Mouse (Mus musculus): ENCODE measurements around the gene Cacna1s. TPM values are rescaled to one million over a fixed set of nuclear protein-coding genes. Genes with fewer than 3 reads are reported as not detected.

Cacna1s gene
- total RNA-seq, 2 experiments from 2014 or later: 6.0 to 9.7 TPM

Other genes with a start within 250 kb of the Cacna1s start
- 1 to 10 TPM in 1 of 2 experiments, under 1 TPM in 1; 0.25 to 5.5 TPM for gene Lad1, start 234.2 kb upstream of the Cacna1s start, total RNA-seq (2021)
- 1 to 10 TPM; 2.4 to 4.2 TPM for gene Tnnt2, start 216.4 kb upstream of the Cacna1s start, total RNA-seq (2021)
- gene Pkp1, start 133.5 kb upstream of the Cacna1s start, total RNA-seq (2021): not detected
- 1 to 10 TPM in 1 of 2 experiments, under 1 TPM in 1; 0.28 to 2.4 TPM for gene Igfn1, start 46.4 kb upstream of the Cacna1s start, total RNA-seq (2021)
- 10 to 100 TPM; 68.3 to 69.2 TPM for gene Tmem9, start 44.6 kb upstream of the Cacna1s start, total RNA-seq (2021)
- not detected for gene Ascl5, start 1.9 kb upstream of the Cacna1s start, total RNA-seq (2021)
- gene Kif21b, start 78.6 kb downstream of the Cacna1s start, total RNA-seq (2021): 1 to 10 TPM; 4.1 to 5.8 TPM
- gene Mroh3, start 160.1 kb downstream of the Cacna1s start, total RNA-seq (2021): not detected
- 1 to 10 TPM in 1 of 2 experiments, under 1 TPM in 1; 0.62 to 4.1 TPM for gene Inava, start 181.5 kb downstream of the Cacna1s start, total RNA-seq (2021)
- gene Gpr25, start 208.1 kb downstream of the Cacna1s start, total RNA-seq (2021): not detected

Measured in adrenal gland, postnatal 4 days (tissue).